Mouse (Mus musculus): ENCODE measurements at regions not wholly inside any gene's neighbourhood (a gene's known extent, or its start where the extent isn't known, plus 50 kb on each side); places are given as distances from the start of the nearest gene placed in this dataset.

GRCm38 (mm10) chr11:19389136-19389535, 370.4 kb upstream of the Meis1 start:
- Histone ChIP-seq H3K27ac (no peak overlapping the region), H3K27me3 (ENCODE audit: control insufficient read depth, insufficient read depth, low read length) (no peaks in the 10 kb centered on the region), H3K4me1 (replicated peaks; ENCODE audit: control insufficient read depth in 2 of 2, insufficient read depth in 2 of 2, low read length in 1 of 2) (no peaks in the 10 kb centered on the region), H3K36me3 (replicated peaks; ENCODE audit: control insufficient read depth, insufficient read depth, low read depth) (no peaks in the 10 kb centered on the region), H3K4me3 (ENCODE audit: insufficient read depth in 1 of 2, low read depth in 2 of 2, low read length in 2 of 2) (no peak overlapping the region), H3K4me2 (ENCODE audit: low read depth) (no peak overlapping the region), H3K9me3 (ENCODE audit: control insufficient read depth, low read length) (no peaks in the 10 kb centered on the region), H3K9ac (replicated peaks) (no peak overlapping the region)
- DNase-seq (ENCODE audit: low read depth in 3 of 3, low spot score in 3 of 3), result no peak
- 64% methylated on average over 6 of the region's 6 CpGs for WGBS (ENCODE audit: insufficient replicate concordance)
- TF ChIP-seq CTCF (IDR thresholded peaks at IDR 0.05; ENCODE audit: low read depth), result no peak
- no peak for ATAC-seq (ENCODE audit: insufficient read depth)

GRCm38 (mm10) chr11:19392190-19392589, 373.4 kb upstream of the Meis1 start:
- H3K9ac ChIP-seq (replicated peaks), result no peak overlapping the region
- no peak overlapping the region for H3K4me2 ChIP-seq (ENCODE audit: low read depth)
- 56% methylated on average over 1 of the region's 1 CpGs for WGBS (ENCODE audit: insufficient replicate concordance)
- no peak overlapping the region for H3K4me3 ChIP-seq (ENCODE audit: insufficient read depth in 1 of 2, low read depth in 2 of 2, low read length in 2 of 2)
- DNase-seq (ENCODE audit: low read depth in 3 of 3, low spot score in 3 of 3) (no peak), ATAC-seq (ENCODE audit: insufficient read depth) (no peak)
- no peaks in the 10 kb centered on the region for H3K9me3 ChIP-seq (ENCODE audit: control insufficient read depth, low read length)
- H3K4me1 ChIP-seq (replicated peaks; ENCODE audit: control insufficient read depth in 2 of 2, insufficient read depth in 2 of 2, low read length in 1 of 2), result no peaks in the 10 kb centered on the region
- no peaks in the 10 kb centered on the region for H3K36me3 ChIP-seq (replicated peaks; ENCODE audit: control insufficient read depth, insufficient read depth, low read depth)
- H3K27me3 ChIP-seq (ENCODE audit: control insufficient read depth, insufficient read depth, low read length), result no peaks in the 10 kb centered on the region
- TF ChIP-seq CTCF (IDR thresholded peaks at IDR 0.05; ENCODE audit: low read depth) (no peak), EP300 (IDR thresholded peaks at IDR 0.05; ENCODE audit: low read depth) (no peak)
- no peak overlapping the region for H3K27ac ChIP-seq

DNA sequence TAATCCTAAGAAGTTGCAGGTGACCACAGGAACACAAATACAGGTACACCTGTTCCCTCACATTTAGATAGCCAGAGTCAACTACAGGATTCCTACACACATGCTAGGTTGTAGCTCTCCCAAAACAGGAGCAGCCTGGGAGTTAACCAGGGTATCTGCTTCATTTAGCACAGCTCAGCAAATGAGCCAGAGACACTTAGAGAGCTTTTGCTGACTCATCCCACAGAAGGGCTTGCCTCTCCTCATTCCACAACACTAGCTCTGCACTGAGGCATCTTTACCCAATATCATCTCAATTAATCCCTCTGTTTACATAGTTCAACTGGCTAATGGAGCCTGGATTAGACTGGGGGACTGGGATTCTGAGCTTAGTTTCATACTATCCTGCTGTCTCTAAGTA, 375.6 kb upstream of the Meis1 start:
- Histone ChIP-seq H3K9ac (replicated peaks) (no peak overlapping the region), H3K9me3 (ENCODE audit: control insufficient read depth, low read length) (no peaks in the 10 kb centered on the region), H3K4me3 (ENCODE audit: insufficient read depth in 1 of 2, low read depth in 2 of 2, low read length in 2 of 2) (no peak overlapping the region), H3K27me3 (ENCODE audit: control insufficient read depth, insufficient read depth, low read length) (no peaks in the 10 kb centered on the region), H3K36me3 (replicated peaks; ENCODE audit: control insufficient read depth, insufficient read depth, low read depth) (no peaks in the 10 kb centered on the region), H3K4me1 (replicated peaks; ENCODE audit: control insufficient read depth in 2 of 2, insufficient read depth in 2 of 2, low read length in 1 of 2) (no peaks in the 10 kb centered on the region), H3K27ac (no peak overlapping the region), H3K4me2 (ENCODE audit: low read depth) (no peak overlapping the region)
- TF ChIP-seq CTCF (IDR thresholded peaks at IDR 0.05; ENCODE audit: low read depth) (no peak), EP300 (IDR thresholded peaks at IDR 0.05; ENCODE audit: low read depth) (no peak)
- ATAC-seq (ENCODE audit: insufficient read depth) (no peak), DNase-seq (ENCODE audit: low read depth in 3 of 3, low spot score in 3 of 3) (no peak)

DNA sequence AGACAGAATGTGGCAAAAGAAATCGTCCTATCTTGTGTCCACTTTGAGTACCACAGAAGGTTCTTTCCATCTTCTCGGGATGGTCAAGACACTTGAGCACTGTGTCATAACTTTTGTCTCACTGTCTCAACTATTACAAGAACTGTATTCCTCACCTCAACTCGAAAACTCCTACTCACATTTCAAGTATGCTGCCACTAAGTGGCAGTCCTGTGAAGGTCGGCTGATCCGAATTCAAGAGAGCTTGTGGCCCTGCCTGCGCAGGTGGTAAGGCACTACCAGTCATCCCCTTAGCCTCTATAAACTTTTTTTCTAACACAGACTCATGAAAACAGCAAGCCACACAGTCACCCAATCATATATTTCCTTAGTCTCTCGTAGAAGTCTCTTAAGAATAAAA, 381.6 kb upstream of the Meis1 start:
- H3K4me1 ChIP-seq (replicated peaks; ENCODE audit: control insufficient read depth in 2 of 2, insufficient read depth in 2 of 2, low read length in 1 of 2), result no peaks in the 10 kb centered on the region
- no peak for TF ChIP-seq CTCF (IDR thresholded peaks at IDR 0.05; ENCODE audit: low read depth)
- no peak for TF ChIP-seq EP300 (IDR thresholded peaks at IDR 0.05; ENCODE audit: low read depth)
- no peak overlapping the region for H3K9ac ChIP-seq (replicated peaks)
- H3K4me3 ChIP-seq (ENCODE audit: insufficient read depth in 1 of 2, low read depth in 2 of 2, low read length in 2 of 2), result no peak overlapping the region
- H3K27me3 ChIP-seq (ENCODE audit: control insufficient read depth, insufficient read depth, low read length), result no peaks in the 10 kb centered on the region
- H3K27ac ChIP-seq, result no peak overlapping the region
- no peak for ATAC-seq (ENCODE audit: insufficient read depth)
- no peak for DNase-seq (ENCODE audit: low read depth in 3 of 3, low spot score in 3 of 3)
- H3K4me2 ChIP-seq (ENCODE audit: low read depth), result no peak overlapping the region
- no peaks in the 10 kb centered on the region for H3K36me3 ChIP-seq (replicated peaks; ENCODE audit: control insufficient read depth, insufficient read depth, low read depth)
- 56% methylated on average over 7 of the region's 7 CpGs for WGBS (ENCODE audit: insufficient replicate concordance)
- no peaks in the 10 kb centered on the region for H3K9me3 ChIP-seq (ENCODE audit: control insufficient read depth, low read length)

DNA sequence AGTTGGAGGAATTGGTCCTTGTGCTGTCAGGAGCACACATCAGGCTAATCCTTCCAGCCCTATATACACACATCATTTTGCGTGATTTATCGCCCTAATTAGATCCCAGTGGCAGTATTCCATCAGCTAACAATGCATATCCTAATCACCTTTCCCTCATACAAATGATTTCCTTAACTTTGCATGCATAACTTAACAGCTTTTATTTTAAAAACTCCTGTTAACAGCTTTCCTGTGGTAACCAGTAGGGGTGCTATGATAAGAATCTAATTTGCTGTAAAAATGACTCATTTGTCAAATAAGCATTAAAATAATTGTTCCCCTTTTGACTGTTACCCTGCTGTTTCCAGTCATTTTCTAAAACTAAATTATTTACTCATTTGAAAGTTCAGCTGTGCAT, 401.4 kb upstream of the Meis1 start:
- H3K4me3 ChIP-seq (ENCODE audit: insufficient read depth in 1 of 2, low read depth in 2 of 2, low read length in 2 of 2), result no peak overlapping the region
- DNase-seq (ENCODE audit: low read depth in 3 of 3, low spot score in 3 of 3), result no peak
- no peaks in the 10 kb centered on the region for H3K9me3 ChIP-seq (ENCODE audit: control insufficient read depth, low read length)
- ATAC-seq (ENCODE audit: insufficient read depth), result no peak
- WGBS (ENCODE audit: insufficient replicate concordance), result 65% methylated on average over 2 of the region's 2 CpGs
- no peaks in the 10 kb centered on the region for H3K36me3 ChIP-seq (replicated peaks; ENCODE audit: control insufficient read depth, insufficient read depth, low read depth)
- H3K4me1 ChIP-seq (replicated peaks; ENCODE audit: control insufficient read depth in 2 of 2, insufficient read depth in 2 of 2, low read length in 1 of 2), result no peaks in the 10 kb centered on the region
- H3K27me3 ChIP-seq (ENCODE audit: control insufficient read depth, insufficient read depth, low read length), result no peaks in the 10 kb centered on the region
- TF ChIP-seq CTCF (IDR thresholded peaks at IDR 0.05; ENCODE audit: low read depth) (no peak), EP300 (IDR thresholded peaks at IDR 0.05; ENCODE audit: low read depth) (no peak)
- no peak overlapping the region for H3K9ac ChIP-seq (replicated peaks)
- H3K4me2 ChIP-seq (ENCODE audit: low read depth), result no peak overlapping the region
- H3K27ac ChIP-seq, result no peak overlapping the region

GRCm38 (mm10) chr11:19423268-19423667, 404.5 kb upstream of the Meis1 start:
- DNase-seq (ENCODE audit: low read depth in 3 of 3, low spot score in 3 of 3), result no peak
- Histone ChIP-seq H3K9me3 (ENCODE audit: control insufficient read depth, low read length) (no peaks in the 10 kb centered on the region), H3K9ac (replicated peaks) (no peak overlapping the region), H3K4me1 (replicated peaks; ENCODE audit: control insufficient read depth in 2 of 2, insufficient read depth in 2 of 2, low read length in 1 of 2) (no peaks in the 10 kb centered on the region), H3K4me3 (ENCODE audit: insufficient read depth in 1 of 2, low read depth in 2 of 2, low read length in 2 of 2) (no peak overlapping the region), H3K36me3 (replicated peaks; ENCODE audit: control insufficient read depth, insufficient read depth, low read depth) (no peaks in the 10 kb centered on the region), H3K27ac (no peak overlapping the region), H3K4me2 (ENCODE audit: low read depth) (no peak overlapping the region), H3K27me3 (ENCODE audit: control insufficient read depth, insufficient read depth, low read length) (no peaks in the 10 kb centered on the region)
- ATAC-seq (ENCODE audit: insufficient read depth), result no peak
- TF ChIP-seq EP300 (IDR thresholded peaks at IDR 0.05; ENCODE audit: low read depth) (no peak), CTCF (IDR thresholded peaks at IDR 0.05; ENCODE audit: low read depth) (no peak)

All from liver, embryonic 14.5 days (tissue).